Mouse (Mus musculus): ENCODE measurements around the gene St6galnac1.
"Not testable (repeated sequence)": the region's sequence is repeated elsewhere in the genome, so short reads cannot be mapped to it uniquely, and the experiment has no call there.

The St6galnac1 gene

DNA sequence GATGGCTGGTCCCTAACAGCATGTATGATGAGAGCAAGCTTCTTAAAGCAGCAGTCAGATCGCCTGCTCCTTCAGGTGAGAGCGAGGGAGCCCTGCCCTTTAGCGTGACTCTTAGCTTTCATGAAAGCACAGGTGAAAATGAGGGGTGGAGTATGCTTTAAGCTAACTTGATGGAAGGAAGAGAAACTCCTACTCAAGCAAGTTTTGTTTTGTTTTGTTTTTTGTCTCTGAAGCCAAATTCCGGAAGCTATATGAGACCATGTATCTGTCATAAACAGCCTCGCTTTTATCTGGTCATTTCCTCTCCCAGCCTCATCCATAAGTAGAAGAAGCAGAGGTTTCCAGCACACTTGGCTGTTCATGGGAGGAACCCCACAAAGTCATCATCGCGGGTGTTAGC, at the start of gene St6galnac1:
TSS of gene St6galnac1 (minus strand) at position 101 of the 400 bp plus-strand sequence.
- DNase-seq (ENCODE audit: low spot score in 2 of 2), result no peak

DNA sequence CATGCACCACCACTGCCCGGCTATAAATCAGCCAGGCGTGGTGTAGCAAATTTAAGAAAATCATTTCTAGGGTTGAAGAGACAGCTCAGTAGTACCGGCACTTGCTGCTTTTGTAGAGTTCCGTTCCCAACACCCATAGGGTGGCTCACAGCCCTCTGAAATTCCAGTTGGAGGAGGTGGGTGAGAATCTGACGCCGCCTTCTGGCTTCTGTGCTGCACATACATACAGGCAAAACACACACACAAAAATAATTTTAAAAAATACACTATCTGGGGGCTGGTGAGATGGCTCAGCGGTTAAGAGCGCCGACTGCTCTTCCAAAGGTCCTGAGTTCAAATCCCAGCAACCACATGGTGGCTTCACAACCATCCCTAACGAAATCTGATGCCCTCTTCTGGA, 48.6 kb upstream of the St6galnac1 start:
- DNase-seq (ENCODE audit: low spot score in 2 of 2), result not testable (repeated sequence)

- DNase-seq (ENCODE audit: low spot score in 2 of 2), result no peak
These were observed 47.9 kb upstream of the St6galnac1 start for GRCm38 (mm10) chr11:116823255-116823654.

DNA sequence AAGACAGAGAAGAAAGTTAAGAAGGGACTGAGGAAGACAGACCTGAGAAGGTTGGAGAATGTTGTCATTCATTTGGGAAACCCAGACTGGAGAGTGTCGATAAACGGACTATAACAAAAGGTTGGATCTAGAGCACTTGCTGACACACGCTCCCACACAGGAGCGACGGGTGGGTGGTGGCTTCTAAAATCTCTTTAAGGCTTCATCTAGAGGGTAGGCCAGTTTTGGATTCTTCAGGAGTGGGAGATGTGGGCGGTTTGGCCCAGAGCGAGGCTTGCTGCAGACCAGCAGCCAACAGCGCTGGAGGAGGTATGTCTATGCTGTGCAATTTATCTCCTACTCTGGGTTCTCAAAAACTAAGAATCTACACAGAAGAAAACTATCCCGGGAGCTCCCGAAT, 47.3 kb upstream of the St6galnac1 start:
- no peak for DNase-seq (ENCODE audit: low spot score in 2 of 2)

DNA sequence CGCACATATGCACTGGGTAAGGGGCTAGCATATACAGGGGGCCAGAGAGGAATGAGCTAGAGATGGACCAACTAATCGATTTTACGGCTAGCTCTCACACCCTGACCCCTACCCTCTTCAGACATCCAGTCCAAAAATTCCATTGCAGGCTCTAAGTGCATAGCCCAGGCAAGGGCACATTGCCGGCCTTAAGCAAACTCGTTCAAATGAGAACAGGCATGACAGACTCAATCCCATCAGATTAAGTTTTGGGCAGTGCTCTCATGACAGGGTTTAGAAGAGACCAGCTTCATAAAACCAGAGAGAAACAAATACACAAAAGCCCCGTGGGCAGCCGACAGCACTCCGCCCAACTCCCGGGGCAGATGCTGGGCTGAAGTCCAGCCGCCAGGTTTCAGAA, 46.9 kb upstream of the St6galnac1 start:
- DNase-seq (ENCODE audit: low spot score in 2 of 2), result no peak

DNA sequence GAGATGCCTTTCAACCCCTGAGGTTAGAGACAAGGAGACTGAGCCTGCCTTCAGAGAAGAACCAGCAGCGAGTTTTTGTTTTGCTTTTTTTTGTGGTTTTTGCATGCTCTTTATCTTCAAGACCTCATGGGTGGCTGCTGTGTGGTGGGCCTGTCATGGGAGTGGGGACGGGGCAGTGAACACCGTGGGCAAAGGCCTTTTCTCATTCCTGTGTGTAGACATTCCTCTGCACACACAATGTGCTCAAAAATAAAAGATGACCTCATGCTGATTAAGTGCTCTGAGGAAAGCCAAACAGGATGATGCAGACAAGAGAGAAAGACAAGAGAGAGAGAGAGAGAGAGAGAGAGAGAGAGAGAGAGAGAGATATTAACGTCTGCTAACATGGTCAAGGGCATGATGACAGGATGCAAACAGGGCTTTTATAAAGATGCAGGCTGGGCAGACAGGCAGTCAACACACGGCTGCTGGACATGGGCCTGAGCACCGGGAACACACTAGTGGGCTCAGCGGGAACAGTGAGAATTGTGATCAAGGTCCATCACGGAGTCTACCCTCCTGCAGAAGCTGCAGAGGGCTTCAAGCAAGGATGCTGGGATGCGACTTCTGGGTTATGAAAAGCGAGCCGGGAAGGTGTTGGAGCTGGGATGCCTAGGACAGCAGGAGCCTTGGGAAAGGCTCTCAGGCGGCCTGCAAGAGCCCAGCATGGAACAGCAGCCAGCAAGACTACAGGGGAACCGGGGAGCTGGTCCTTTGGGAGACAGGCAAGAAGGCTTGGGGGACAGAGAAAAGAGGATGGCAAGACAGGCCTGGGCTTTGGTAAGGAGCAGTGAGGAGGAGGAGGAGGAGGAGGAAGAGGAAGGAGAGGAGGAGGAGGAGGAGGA, 46.0 kb upstream of the St6galnac1 start:
- no peak for DNase-seq (ENCODE audit: low spot score in 2 of 2)

GRCm38 (mm10) chr11:116819932-116820593, 44.8 kb upstream of the St6galnac1 start:
- DNase-seq (ENCODE audit: low spot score in 2 of 2), result no peak

DNA sequence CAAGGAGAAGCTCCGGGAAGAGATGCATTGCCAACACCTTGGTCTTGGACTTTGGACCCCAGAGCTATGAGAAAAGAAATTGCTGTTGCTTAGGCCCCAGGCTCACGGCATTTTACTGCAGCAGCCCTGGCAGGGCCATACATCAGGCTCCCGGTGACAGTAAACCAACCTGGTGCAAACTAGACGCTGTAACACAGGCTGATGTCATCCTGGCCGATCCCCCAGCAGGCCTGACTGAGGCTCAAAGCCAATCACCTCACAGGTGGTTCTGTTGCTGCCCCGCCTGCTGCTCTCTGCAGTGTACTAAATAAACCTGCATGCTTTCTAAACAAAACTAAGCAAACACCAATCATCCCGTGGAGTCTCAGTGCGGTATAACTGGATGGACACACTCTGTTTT, 43.4 kb upstream of the St6galnac1 start:
- no peak for DNase-seq (ENCODE audit: low spot score in 2 of 2)

- DNase-seq (ENCODE audit: low spot score in 2 of 2), result no peak
These were observed 42.3 kb upstream of the St6galnac1 start for GRCm38 (mm10) chr11:116817567-116817966.

DNA sequence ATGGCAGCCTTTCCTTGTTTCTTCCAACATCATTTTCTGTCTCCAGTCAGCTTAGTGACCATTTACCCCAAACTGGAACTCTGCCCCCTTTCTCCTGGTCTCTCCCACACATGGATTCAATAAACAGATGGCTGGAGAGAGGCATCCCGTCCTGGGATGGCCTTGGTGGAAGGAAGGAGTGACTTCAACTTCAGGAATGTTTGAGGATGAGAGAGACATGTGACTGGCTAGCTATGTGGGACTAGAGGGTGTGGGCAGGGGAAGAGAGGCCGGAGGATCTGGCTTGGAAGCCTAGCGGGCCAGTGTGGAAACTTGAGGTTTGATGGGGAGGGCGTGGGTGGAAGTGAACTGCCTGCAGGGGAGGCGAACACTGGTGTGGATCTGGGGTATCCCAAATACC, 41.5 kb upstream of the St6galnac1 start:
- no peak for DNase-seq (ENCODE audit: low spot score in 2 of 2)

- no peak for DNase-seq (ENCODE audit: low spot score in 2 of 2)
These were observed 39.6 kb upstream of the St6galnac1 start for GRCm38 (mm10) chr11:116814884-116815415.

- no peak for DNase-seq (ENCODE audit: low spot score in 2 of 2)
These were observed 39.0 kb upstream of the St6galnac1 start for GRCm38 (mm10) chr11:116814076-116814883.

DNA sequence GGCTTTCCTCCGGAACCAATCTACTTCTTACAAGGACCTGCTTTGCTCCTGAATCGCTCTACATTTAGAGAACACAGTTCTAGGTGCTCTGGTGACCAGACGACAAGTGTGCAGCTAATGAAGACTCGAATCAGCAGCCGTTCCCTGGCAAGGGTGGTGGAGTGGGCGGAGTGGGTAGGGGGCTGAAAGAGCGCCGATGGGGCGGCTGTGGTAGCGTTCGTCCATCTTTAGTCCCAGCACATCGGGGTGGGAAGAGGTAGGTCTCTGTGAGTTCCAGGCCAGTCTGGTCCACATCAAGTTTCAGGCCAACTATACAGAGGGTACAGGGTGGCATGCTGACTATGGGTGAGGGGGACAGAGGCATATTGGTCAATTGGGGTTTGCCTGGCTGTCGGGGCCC, 38.3 kb upstream of the St6galnac1 start:
- no peak for DNase-seq (ENCODE audit: low spot score in 2 of 2)

DNA sequence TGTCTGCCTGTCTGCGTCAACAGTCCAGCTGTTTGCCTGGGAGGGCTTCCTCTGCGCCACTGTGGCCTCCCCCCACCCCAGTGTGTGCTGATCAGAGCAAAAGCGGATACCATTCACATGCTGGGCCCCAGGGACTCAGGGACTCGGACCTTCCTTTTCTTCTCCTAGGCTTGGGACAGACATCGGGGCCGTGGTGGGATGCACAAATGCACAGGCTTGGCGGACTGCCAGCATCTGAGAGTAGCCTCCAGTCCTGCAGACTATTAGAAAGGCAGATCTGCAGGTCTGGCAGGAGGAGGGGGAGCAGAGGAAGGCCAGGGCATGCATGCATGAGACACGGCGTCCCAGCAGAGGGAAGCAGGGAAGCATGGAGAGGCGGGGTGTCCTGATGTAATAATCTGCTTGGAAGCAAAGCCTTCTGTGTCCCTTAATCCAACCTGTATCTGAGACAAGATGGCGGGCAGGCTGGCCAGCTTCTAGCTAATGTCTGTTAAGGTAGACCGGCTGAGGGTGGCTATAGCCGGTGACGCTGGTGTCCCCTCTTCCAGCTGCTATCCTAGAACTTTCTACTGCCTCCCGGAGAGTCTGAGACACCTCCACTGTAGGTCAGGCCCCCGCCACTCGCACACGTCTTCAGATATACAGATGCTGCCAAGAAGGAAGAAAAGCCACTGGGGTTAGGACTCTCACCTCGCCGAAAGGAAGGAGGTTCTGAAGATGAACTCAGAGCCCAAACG, 37.7 kb upstream of the St6galnac1 start:
- DNase-seq (ENCODE audit: low spot score in 2 of 2), result no peak

GRCm38 (mm10) chr11:116810983-116811901, 35.9 kb upstream of the St6galnac1 start:
- peak; percentile 37 to 58 for DNase-seq (ENCODE audit: low spot score in 2 of 2)

DNA sequence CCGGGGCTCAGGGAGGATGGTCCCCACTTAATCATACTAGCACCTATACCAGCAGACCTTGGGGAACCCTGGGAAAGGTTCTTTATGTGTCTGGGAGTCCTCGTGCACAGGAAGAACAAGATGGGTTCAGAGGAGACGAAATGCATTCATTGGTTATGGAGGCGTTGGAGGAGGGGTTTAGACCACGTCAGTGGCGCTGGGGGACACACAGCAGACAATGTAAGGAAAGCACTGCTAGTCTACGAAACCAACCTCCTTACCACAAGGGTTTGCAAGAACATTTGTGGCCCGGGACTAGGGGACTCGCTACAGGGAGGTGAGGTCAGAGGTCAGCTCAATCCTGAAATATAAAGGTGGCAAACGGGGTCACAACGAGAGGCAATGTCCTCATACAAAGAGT, 35.2 kb upstream of the St6galnac1 start:
- no peak for DNase-seq (ENCODE audit: low spot score in 2 of 2)

- no peak for DNase-seq (ENCODE audit: low spot score in 2 of 2)
These were observed 34.2 kb upstream of the St6galnac1 start for GRCm38 (mm10) chr11:116809520-116809919.

DNA sequence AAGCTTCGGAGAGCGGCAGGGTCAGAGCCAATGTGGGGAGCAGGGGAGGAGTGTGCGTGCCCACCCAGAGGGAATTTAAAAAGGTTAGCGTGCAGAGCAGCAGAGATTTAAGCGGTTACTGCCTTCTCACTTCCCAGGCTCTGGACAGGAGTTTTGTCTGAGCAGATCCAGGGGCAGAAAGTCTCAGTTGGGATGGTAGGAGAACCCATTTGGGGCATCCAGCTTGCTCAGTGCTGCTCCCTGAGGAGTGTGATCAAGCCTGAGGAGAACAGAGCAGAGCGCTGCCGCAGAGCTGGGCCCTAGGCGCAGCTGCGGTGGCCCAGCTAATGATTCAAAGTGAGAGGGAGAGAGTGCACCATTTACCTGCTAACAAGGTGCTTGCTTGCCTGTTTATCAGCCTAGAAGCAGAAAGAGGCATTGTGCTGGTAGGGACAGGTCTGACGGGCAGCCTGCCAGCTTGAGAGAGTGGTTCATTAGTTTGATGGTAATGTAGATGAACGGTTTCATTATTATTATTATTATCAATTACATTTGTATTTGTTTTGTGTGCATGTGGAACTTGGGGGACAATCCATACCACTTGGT, 33.6 kb upstream of the St6galnac1 start:
- DNase-seq (ENCODE audit: low spot score in 2 of 2), result no peak

- DNase-seq (ENCODE audit: low spot score in 2 of 2), result peak; percentile 87
These were observed 32.8 kb upstream of the St6galnac1 start for GRCm38 (mm10) chr11:116807938-116808606.

Data from frontal cortex, postnatal 25 days (tissue).